Mouse (Mus musculus): ENCODE results near the gene Ank2.

DNA sequence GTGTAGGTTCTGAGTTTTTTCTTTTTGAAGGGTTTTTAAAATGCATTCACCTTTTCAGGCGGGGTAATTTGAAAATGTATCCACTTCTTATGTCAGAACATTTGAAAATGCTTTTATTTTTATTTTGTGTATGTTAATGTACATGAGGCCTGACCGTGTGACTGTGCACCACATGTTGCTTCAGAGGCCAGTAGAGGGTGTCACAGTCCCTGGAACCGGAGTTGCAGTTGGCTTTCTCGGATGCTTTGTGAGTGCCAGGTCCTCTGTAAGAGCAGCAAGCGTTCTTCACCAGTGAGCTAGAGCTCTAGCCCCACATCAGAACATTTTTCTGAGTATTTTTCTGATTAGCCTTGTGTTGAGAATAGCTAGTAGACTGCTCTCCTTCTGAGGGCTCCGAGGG is 484.0 kb downstream of the Ank2 start:
- TF ChIP-seq CTCF (IDR thresholded peaks at IDR 0.05; ENCODE audit: borderline replicate concordance, control insufficient read depth, extremely low read depth, insufficient read depth, low read length, poor library complexity) (no peak), POLR2A (IDR thresholded peaks at IDR 0.05; ENCODE audit: control insufficient read depth, extremely low read depth, insufficient read depth, low read length, poor library complexity) (no peak)

All from thymus, adult 2 months (tissue).